Mouse (Mus musculus): ENCODE measurements around the gene Catsperz. TPM values are rescaled to one million over a fixed set of nuclear protein-coding genes. Genes with fewer than 3 reads are reported as not detected.

The Catsperz gene
- total and polyA plus RNA-seq, 2 experiments from 2014 or later: 2.2 TPM; not detected in 1

- 78% methylated on average over 7 of the region's 7 CpGs for WGBS
- TF ChIP-seq EP300 (IDR thresholded peaks at IDR 0.05; ENCODE audit: low read depth) (no peak), CTCF (IDR thresholded peaks at IDR 0.05; ENCODE audit: low read depth) (no peak)
- no peak overlapping the region for H3K27ac ChIP-seq (ENCODE audit: low read depth)
- no peak for DNase-seq (ENCODE audit: low spot score)
- peak overlapping the region; percentile 71 for H3K4me3 ChIP-seq (ENCODE audit: low read depth, low read length)
- ATAC-seq (ENCODE audit: insufficient read depth, low read depth): no peak
- no peaks in the 10 kb centered on the region for H3K9me3 ChIP-seq (replicated peaks; ENCODE audit: control insufficient read depth, low read length)
- H3K4me1 ChIP-seq (ENCODE audit: control insufficient read depth, insufficient read depth): peaks cover 12% of the 10 kb centered on the region
- peak overlapping the region; percentile 66 for H3K9ac ChIP-seq (replicated peaks; ENCODE audit: low read depth, low read length)
- peak overlapping the region; percentile 73 for H3K4me2 ChIP-seq (ENCODE audit: low read depth, low read length)
- peaks cover 45% of the 10 kb centered on the region for H3K36me3 ChIP-seq (replicated peaks; ENCODE audit: control insufficient read depth, insufficient read depth, low read length)
- H3K27me3 ChIP-seq (ENCODE audit: control insufficient read depth, insufficient read depth, low read length): no peaks in the 10 kb centered on the region
These were observed 17.2 kb downstream of the Catsperz start for GRCm38 (mm10) chr19:6907811-6908540.

DNA sequence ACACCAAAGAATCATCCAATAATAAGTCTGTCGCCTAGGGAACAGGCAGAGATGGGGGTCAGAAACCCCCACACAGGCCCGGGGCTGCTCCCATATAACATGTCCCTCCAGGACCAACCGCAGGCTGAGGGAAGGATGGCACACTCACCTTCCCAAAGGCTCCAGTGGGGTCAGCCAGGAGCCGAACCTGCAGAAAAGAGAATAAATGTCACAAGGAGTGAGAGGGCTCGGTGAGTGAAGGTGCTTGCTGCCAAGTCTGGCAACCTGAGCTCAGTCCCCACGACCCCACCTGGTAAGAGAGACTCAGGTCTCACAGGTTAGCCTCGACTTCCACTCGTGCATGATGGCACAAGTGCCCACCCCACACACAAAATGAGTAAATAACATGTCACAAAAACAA lies 18.1 kb downstream of the Catsperz start:
- H3K27ac ChIP-seq (ENCODE audit: low read depth): no peak overlapping the region
- H3K9me3 ChIP-seq (replicated peaks; ENCODE audit: control insufficient read depth, low read length): no peaks in the 10 kb centered on the region
- H3K4me2 ChIP-seq (ENCODE audit: low read depth, low read length): no peak overlapping the region
- peaks cover 36% of the 10 kb centered on the region for H3K36me3 ChIP-seq (replicated peaks; ENCODE audit: control insufficient read depth, insufficient read depth, low read length)
- TF ChIP-seq CTCF (IDR thresholded peaks at IDR 0.05; ENCODE audit: low read depth) (no peak), EP300 (IDR thresholded peaks at IDR 0.05; ENCODE audit: low read depth) (no peak)
- no peaks in the 10 kb centered on the region for H3K27me3 ChIP-seq (ENCODE audit: control insufficient read depth, insufficient read depth, low read length)
- 90% methylated on average over 8 of the region's 8 CpGs for WGBS
- no peak overlapping the region for H3K4me3 ChIP-seq (ENCODE audit: low read depth, low read length)
- H3K4me1 ChIP-seq (ENCODE audit: control insufficient read depth, insufficient read depth): peaks cover 12% of the 10 kb centered on the region
- no peak for DNase-seq (ENCODE audit: low spot score)
- H3K9ac ChIP-seq (replicated peaks; ENCODE audit: low read depth, low read length): no peak overlapping the region
- ATAC-seq (ENCODE audit: insufficient read depth, low read depth): no peak

DNA sequence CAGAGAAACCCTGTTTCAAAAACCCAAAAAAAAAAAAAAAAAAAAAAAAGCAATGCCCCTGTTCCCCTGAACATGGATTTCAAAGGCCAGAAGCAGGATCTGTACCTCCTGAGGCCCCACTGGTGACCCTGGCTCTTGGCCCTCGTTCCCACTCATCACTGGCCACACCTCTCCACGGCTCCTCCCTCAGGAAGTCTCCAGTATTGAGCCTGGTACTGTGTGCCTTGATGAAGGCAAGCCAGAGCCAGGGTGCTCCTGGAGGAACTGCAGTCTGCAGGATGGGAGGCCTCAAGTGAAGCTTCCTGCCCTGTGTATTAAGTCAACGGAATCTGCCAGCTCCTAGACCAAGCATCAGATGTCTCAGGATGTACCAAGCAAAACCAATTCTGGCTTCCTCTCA lies 19.0 kb downstream of the Catsperz start:
- Histone ChIP-seq H3K4me1 (ENCODE audit: control insufficient read depth, insufficient read depth) (peaks cover 12% of the 10 kb centered on the region), H3K36me3 (replicated peaks; ENCODE audit: control insufficient read depth, insufficient read depth, low read length) (peaks cover 27% of the 10 kb centered on the region), H3K9me3 (replicated peaks; ENCODE audit: control insufficient read depth, low read length) (no peaks in the 10 kb centered on the region), H3K9ac (replicated peaks; ENCODE audit: low read depth, low read length) (no peak overlapping the region), H3K4me2 (ENCODE audit: low read depth, low read length) (no peak overlapping the region), H3K27ac (ENCODE audit: low read depth) (no peak overlapping the region), H3K27me3 (ENCODE audit: control insufficient read depth, insufficient read depth, low read length) (no peaks in the 10 kb centered on the region), H3K4me3 (ENCODE audit: low read depth, low read length) (no peak overlapping the region)
- TF ChIP-seq CTCF (IDR thresholded peaks at IDR 0.05; ENCODE audit: low read depth) (no peak), EP300 (IDR thresholded peaks at IDR 0.05; ENCODE audit: low read depth) (no peak)
- DNase-seq (ENCODE audit: low spot score) (no peak), ATAC-seq (ENCODE audit: insufficient read depth, low read depth) (no peak)
- 75% methylated on average over 3 of the region's 3 CpGs for WGBS

DNA sequence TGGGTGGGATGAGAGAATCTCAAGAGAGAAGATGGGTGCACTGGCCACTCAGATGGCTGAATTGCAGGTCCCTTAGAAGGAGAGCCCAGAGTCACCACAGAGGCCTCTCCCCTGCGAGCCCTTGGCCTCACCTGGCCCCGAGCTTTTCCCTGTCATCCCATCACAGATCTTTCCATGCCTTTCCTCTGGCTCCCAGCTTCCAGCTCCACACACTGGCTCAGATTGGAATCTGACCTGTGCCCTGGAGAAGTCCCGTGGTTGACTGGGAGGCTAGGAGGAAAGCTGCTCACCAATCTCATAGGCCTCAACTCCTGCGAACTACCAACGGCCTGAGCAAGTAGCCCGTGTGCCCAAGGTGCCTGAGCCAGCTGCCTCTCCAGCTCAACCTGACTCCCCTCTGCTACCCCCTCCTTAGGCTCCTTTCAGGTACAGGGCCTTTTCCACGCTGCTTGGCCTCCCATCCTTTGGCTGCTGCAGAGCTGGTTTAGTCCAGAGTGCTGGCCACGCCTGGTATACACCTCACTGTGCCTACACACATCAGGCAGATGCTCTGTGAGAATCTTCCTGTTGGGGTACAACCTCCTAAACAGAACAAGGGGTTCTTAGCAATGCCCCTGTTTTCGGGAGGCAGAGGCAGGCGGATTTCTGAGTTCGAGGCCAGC lies 19.6 kb downstream of the Catsperz start:
- Histone ChIP-seq H3K4me2 (ENCODE audit: low read depth, low read length) (no peak overlapping the region), H3K4me1 (ENCODE audit: control insufficient read depth, insufficient read depth) (peaks cover 12% of the 10 kb centered on the region), H3K27me3 (ENCODE audit: control insufficient read depth, insufficient read depth, low read length) (no peaks in the 10 kb centered on the region), H3K9ac (replicated peaks; ENCODE audit: low read depth, low read length) (no peak overlapping the region), H3K9me3 (replicated peaks; ENCODE audit: control insufficient read depth, low read length) (no peaks in the 10 kb centered on the region), H3K27ac (ENCODE audit: low read depth) (no peak overlapping the region), H3K36me3 (replicated peaks; ENCODE audit: control insufficient read depth, insufficient read depth, low read length) (peaks cover 24% of the 10 kb centered on the region), H3K4me3 (ENCODE audit: low read depth, low read length) (no peak overlapping the region)
- TF ChIP-seq CTCF (IDR thresholded peaks at IDR 0.05; ENCODE audit: low read depth): no peak
- TF ChIP-seq EP300 (IDR thresholded peaks at IDR 0.05; ENCODE audit: low read depth): no peak
- WGBS: 94% methylated on average over 11 of the region's 11 CpGs
- DNase-seq (ENCODE audit: low spot score) (no peak), ATAC-seq (ENCODE audit: insufficient read depth, low read depth) (no peak)

- H3K36me3 ChIP-seq (replicated peaks; ENCODE audit: control insufficient read depth, insufficient read depth, low read length): peaks cover 24% of the 10 kb centered on the region
- no peak for DNase-seq (ENCODE audit: low spot score)
- H3K27me3 ChIP-seq (ENCODE audit: control insufficient read depth, insufficient read depth, low read length): no peaks in the 10 kb centered on the region
- H3K27ac ChIP-seq (ENCODE audit: low read depth): no peak overlapping the region
- ATAC-seq (ENCODE audit: insufficient read depth, low read depth): no peak
- H3K9ac ChIP-seq (replicated peaks; ENCODE audit: low read depth, low read length): no peak overlapping the region
- H3K4me1 ChIP-seq (ENCODE audit: control insufficient read depth, insufficient read depth): peaks cover 12% of the 10 kb centered on the region
- no peaks in the 10 kb centered on the region for H3K9me3 ChIP-seq (replicated peaks; ENCODE audit: control insufficient read depth, low read length)
- no peak for TF ChIP-seq CTCF (IDR thresholded peaks at IDR 0.05; ENCODE audit: low read depth)
- no peak for TF ChIP-seq EP300 (IDR thresholded peaks at IDR 0.05; ENCODE audit: low read depth)
- no peak overlapping the region for H3K4me2 ChIP-seq (ENCODE audit: low read depth, low read length)
- WGBS: 74% methylated on average over 2 of the region's 2 CpGs
- no peak overlapping the region for H3K4me3 ChIP-seq (ENCODE audit: low read depth, low read length)
These were observed 20.3 kb downstream of the Catsperz start for GRCm38 (mm10) chr19:6904846-6905245.
